In the genomic region with DNA sequence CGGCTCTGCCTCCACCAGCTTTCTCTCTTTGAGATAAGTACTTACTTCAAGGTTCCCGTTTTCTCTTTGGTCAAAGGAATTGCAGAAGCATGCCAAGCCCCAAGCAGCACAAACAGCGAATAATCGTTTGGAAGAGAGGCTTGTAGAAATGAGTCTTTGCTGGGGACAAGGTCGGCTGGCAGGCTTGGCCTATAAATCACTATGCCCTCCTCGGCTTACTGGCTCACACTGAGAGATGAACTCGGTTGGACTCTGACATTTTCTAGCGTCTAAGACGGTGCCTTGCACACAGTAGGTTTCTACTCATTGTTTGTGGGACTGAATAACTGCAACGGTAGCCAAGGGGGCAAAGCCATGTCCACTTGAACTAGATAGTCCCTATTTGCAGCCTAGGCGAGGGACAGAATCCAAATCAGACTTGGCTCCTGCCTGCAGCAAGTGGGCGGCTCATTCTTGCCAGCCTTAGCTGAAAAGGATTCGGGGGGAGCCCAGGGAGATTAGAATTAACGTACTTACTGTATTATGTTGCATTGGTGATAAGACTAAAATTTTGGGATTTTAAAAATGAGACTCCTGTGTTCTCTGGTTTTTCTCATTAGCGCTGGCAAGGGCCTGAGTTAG, we compare ENCODE assay signal across 13 mouse cellular contexts.
DNase-seq lines count a peak whose midpoint lies in the region; ATAC-seq and TF ChIP-seq lines count a peak whose summit lies in the region.
"Had no signal": no experiment of that assay in that cellular context is flagged by ENCODE, and none has a peak within 500 bp of the region (broad histone marks: within the 10 kb centered on the region; RNA-seq: fewer than 3 reads in every experiment).

No protein-coding gene starts in this region.

- H3K4me3 ChIP-seq in heart, embryonic 13.5 days, result no peak overlapping the region
- H3K4me3 ChIP-seq in heart, embryonic 12.5 days, result no peak overlapping the region
- H3K4me3 ChIP-seq in midbrain, embryonic 16.5 days (ENCODE audit: low read depth, low read length), result no peak overlapping the region
- no peak overlapping the region for H3K4me3 ChIP-seq in midbrain, embryonic 13.5 days (replicated peaks)
- H3K4me3 ChIP-seq in olfactory bulb, adult 2 months (ENCODE audit: insufficient read depth, low read depth, low read length), result no peak overlapping the region
- H3K4me3 ChIP-seq: embryonic facial prominence, embryonic 13.5 days had no signal

- DNase-seq in cerebellum, adult 8-10 months, result peak; percentile 15
- no peak for DNase-seq in cerebellum, postnatal 4 days (ENCODE audit: low spot score in 2 of 2)
- DNase-seq in urinary bladder, postnatal 4 days (ENCODE audit: low spot score in 2 of 2), result no peak
- DNase-seq: kidney, adult 9 months; left cerebral cortex, postnatal 4 days; lung, postnatal 14 days had no signal

- peaks cover 48% of the 10 kb centered on the region for H3K4me1 ChIP-seq in heart, embryonic 13.5 days
- H3K4me1 ChIP-seq in heart, embryonic 12.5 days (replicated peaks), result peaks cover 42% of the 10 kb centered on the region
- H3K4me1 ChIP-seq in midbrain, embryonic 16.5 days (ENCODE audit: control insufficient read depth, insufficient read depth, low read length), result peaks cover 12% of the 10 kb centered on the region
- peaks cover 25% of the 10 kb centered on the region for H3K4me1 ChIP-seq in midbrain, embryonic 13.5 days (replicated peaks)
- peaks cover 63% of the 10 kb centered on the region for H3K4me1 ChIP-seq in olfactory bulb, adult 2 months (ENCODE audit: control insufficient read depth, insufficient read depth, low read length)

- no peak overlapping the region for H3K9ac ChIP-seq in heart, embryonic 13.5 days
- no peak overlapping the region for H3K9ac ChIP-seq in heart, embryonic 12.5 days
- H3K9ac ChIP-seq in midbrain, embryonic 16.5 days (ENCODE audit: low read depth, low read length), result no peak overlapping the region
- no peak overlapping the region for H3K9ac ChIP-seq in midbrain, embryonic 13.5 days (replicated peaks)
- H3K9ac ChIP-seq: embryonic facial prominence, embryonic 13.5 days had no signal

- no peaks in the 10 kb centered on the region for H3K27me3 ChIP-seq in heart, embryonic 13.5 days (replicated peaks)
- H3K27me3 ChIP-seq in heart, embryonic 12.5 days (replicated peaks), result no peaks in the 10 kb centered on the region
- no peaks in the 10 kb centered on the region for H3K27me3 ChIP-seq in midbrain, embryonic 16.5 days (ENCODE audit: control insufficient read depth, insufficient read depth, low read depth, low read length)
- no peaks in the 10 kb centered on the region for H3K27me3 ChIP-seq in midbrain, embryonic 13.5 days
- H3K27me3 ChIP-seq: embryonic facial prominence, embryonic 13.5 days had no signal

- no peak for ATAC-seq in heart, embryonic 13.5 days (ENCODE audit: extremely low read depth, insufficient number of reproducible peaks, low FRiP score, low TSS enrichment)
- ATAC-seq in heart, embryonic 12.5 days (ENCODE audit: insufficient number of reproducible peaks, low FRiP score), result no peak
- no peak for ATAC-seq in midbrain, embryonic 16.5 days
- ATAC-seq in midbrain, embryonic 13.5 days, result no peak

- TF ChIP-seq CTCF in olfactory bulb, adult 2 months (IDR thresholded peaks at IDR 0.05; ENCODE audit: insufficient read depth, low read depth, low read length), result no peak

- WGBS in heart, embryonic 13.5 days, result 55% methylated on average over 15 of the region's 15 CpGs
- 57% methylated on average over 15 of the region's 15 CpGs for WGBS in heart, embryonic 12.5 days
- WGBS in midbrain, embryonic 16.5 days, result 67% methylated on average over 15 of the region's 15 CpGs
- WGBS in midbrain, embryonic 13.5 days, result 76% methylated on average over 15 of the region's 15 CpGs
- WGBS in olfactory bulb, adult 2 months, result 34% methylated on average over 15 of the region's 15 CpGs

- H3K4me2 ChIP-seq in heart, embryonic 13.5 days, result no peak overlapping the region
- no peak overlapping the region for H3K4me2 ChIP-seq in heart, embryonic 12.5 days
- H3K4me2 ChIP-seq in midbrain, embryonic 16.5 days (ENCODE audit: low read length), result no peak overlapping the region
- H3K4me2 ChIP-seq in midbrain, embryonic 13.5 days (replicated peaks), result no peak overlapping the region
- H3K4me2 ChIP-seq: embryonic facial prominence, embryonic 13.5 days had no signal

- H3K36me3 ChIP-seq in heart, embryonic 13.5 days, result no peaks in the 10 kb centered on the region
- H3K36me3 ChIP-seq in heart, embryonic 12.5 days, result no peaks in the 10 kb centered on the region
- H3K36me3 ChIP-seq in midbrain, embryonic 16.5 days (ENCODE audit: control insufficient read depth, insufficient read depth, low read length), result no peaks in the 10 kb centered on the region
- no peaks in the 10 kb centered on the region for H3K36me3 ChIP-seq in midbrain, embryonic 13.5 days
- H3K36me3 ChIP-seq: embryonic facial prominence, embryonic 13.5 days; G1E had no signal

- H3K27ac ChIP-seq in heart, embryonic 13.5 days (replicated peaks), result peak overlapping the region; percentile 43
- no peak overlapping the region for H3K27ac ChIP-seq in heart, embryonic 12.5 days (ENCODE audit: poor library complexity, severe bottlenecking)
- peak overlapping the region; percentile 56 for H3K27ac ChIP-seq in midbrain, embryonic 16.5 days (ENCODE audit: low read length)
- H3K27ac ChIP-seq in midbrain, embryonic 13.5 days, result no peak overlapping the region
- H3K27ac ChIP-seq in olfactory bulb, adult 2 months (ENCODE audit: insufficient read depth, low read depth, low read length), result peak overlapping the region; percentile 31
- H3K27ac ChIP-seq: embryonic facial prominence, embryonic 13.5 days had no signal

- no peaks in the 10 kb centered on the region for H3K9me3 ChIP-seq in heart, embryonic 13.5 days
- no peaks in the 10 kb centered on the region for H3K9me3 ChIP-seq in heart, embryonic 12.5 days (replicated peaks)
- no peaks in the 10 kb centered on the region for H3K9me3 ChIP-seq in midbrain, embryonic 16.5 days (replicated peaks; ENCODE audit: control insufficient read depth, low read length, poor library complexity, severe bottlenecking)
- H3K9me3 ChIP-seq in midbrain, embryonic 13.5 days, result no peaks in the 10 kb centered on the region
- H3K9me3 ChIP-seq: embryonic facial prominence, embryonic 13.5 days had no signal

- TF ChIP-seq POLR2A in olfactory bulb, adult 2 months (IDR thresholded peaks at IDR 0.05; ENCODE audit: insufficient read depth, low read depth, low read length), result no peak

Comparison
In these comparisons a context has a peak if more than half of its experiments do, and no peak if none do; other contexts are left out.
1. H3K27ac ChIP-seq: peak in heart, embryonic 13.5 days (single experiment), midbrain, embryonic 16.5 days (single experiment) and olfactory bulb, adult 2 months (single experiment); none in heart, embryonic 12.5 days (single experiment) and midbrain, embryonic 13.5 days (single experiment).